Mouse (Mus musculus): Measurements from ENCODE around the gene Lyzl4. TPM values are rescaled to one million over a fixed set of nuclear protein-coding genes. Genes with fewer than 3 reads are reported as not detected.
A peak's percentile ranks its signal among the peaks of the same experiment; 100 is the strongest.
"Not testable (repeated sequence)": the region's sequence is repeated elsewhere in the genome, so short reads cannot be mapped to it uniquely, and the experiment has no call there.

Lyzl4 gene
- polyA plus RNA-seq, 1 experiment = not detected

DNA sequence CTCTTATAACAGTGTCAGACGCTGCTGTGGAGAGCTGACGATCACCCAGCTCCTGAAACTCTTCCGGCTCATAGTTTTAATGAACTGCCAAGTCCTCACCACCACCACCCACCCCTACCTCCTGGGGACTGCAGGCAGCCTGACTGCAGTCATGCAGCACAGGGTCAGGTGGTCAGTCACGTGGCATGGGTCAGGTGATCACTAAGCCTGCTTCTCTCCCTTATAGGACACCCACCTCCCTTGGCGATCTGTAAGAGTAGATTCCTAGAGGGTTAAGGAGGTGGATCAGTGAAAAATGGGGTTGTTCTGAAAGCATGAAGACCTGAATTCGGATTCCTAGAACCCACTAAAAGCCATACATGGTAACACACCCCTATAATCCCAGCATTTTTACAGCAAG is 42.3 kb downstream of the Lyzl4 start:
- no peak for DNase-seq (ENCODE audit: low read depth)
- TF ChIP-seq POLR2A (IDR thresholded peaks at IDR 0.05; ENCODE audit: borderline replicate concordance, extremely low read depth, insufficient read depth, insufficient read length, poor library complexity, severe bottlenecking) (no peak), CTCF (IDR thresholded peaks at IDR 0.05; ENCODE audit: borderline replicate concordance, extremely low read depth, insufficient read depth, insufficient read length) (no peak)

- TF ChIP-seq POLR2A (IDR thresholded peaks at IDR 0.05; ENCODE audit: borderline replicate concordance, extremely low read depth, insufficient read depth, insufficient read length, poor library complexity, severe bottlenecking) (no peak), CTCF (IDR thresholded peaks at IDR 0.05; ENCODE audit: borderline replicate concordance, extremely low read depth, insufficient read depth, insufficient read length) (no peak)
- no peak for DNase-seq (ENCODE audit: low read depth)
These were observed 43.8 kb downstream of the Lyzl4 start for GRCm38 (mm10) chr9:121598106-121598505.

GRCm38 (mm10) chr9:121594771-121595170 is 47.1 kb downstream of the Lyzl4 start:
- DNase-seq (ENCODE audit: low read depth) = peak; percentile 80
- no peak for TF ChIP-seq POLR2A (IDR thresholded peaks at IDR 0.05; ENCODE audit: borderline replicate concordance, extremely low read depth, insufficient read depth, insufficient read length, poor library complexity, severe bottlenecking)
- TF ChIP-seq CTCF (IDR thresholded peaks at IDR 0.05; ENCODE audit: borderline replicate concordance, extremely low read depth, insufficient read depth, insufficient read length) = no peak

DNA sequence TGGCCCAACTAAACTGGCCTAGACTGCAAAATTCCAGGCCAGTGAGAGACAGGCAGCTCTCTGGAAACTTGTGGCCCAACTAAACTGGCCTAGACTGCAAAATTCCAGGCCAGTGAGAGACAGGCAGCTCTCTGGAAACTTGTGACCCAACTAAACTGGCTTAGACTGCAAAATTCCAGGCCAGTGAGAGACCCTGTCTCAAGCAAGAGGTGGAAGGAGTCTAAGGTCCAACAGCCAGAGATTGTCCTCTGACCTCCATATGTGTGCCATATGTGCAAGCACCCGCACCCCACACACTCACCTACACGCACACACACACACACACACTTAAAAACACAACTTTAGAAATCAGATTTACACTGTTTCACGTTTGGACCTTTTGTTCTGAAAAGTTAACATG is 48.1 kb downstream of the Lyzl4 start:
- not testable (repeated sequence) for DNase-seq (ENCODE audit: low read depth)

DNA sequence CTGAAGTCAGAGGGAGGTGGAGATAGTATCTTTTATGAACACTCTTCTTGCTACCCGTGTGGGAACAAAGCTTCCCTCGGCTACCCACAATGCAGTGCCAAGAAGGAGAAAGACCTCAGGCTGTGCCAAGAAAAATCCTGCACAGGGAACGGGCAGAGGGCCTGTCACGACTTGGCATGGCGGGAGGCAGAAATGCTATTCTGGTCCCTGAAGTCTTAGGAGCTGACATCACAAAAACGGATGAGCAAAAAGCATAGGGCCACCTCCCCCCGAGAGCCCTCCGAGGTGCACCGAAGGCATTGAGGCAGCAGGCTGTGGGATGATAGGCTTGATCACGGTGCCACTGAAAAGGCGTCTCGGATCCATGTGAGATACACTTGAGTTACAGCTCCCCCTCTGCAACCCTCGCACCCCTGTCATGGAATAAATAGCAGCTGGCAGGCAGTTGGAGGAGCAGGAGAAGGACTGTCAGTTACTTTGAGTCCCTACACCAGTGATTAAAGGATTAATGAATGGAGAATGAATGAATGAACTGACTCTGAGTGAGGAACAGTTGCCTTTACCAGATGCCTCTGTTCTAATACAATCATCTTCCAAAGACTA is 48.8 kb downstream of the Lyzl4 start:
- peak; percentile 71 for DNase-seq (ENCODE audit: low read depth)
- TF ChIP-seq CTCF (IDR thresholded peaks at IDR 0.05; ENCODE audit: borderline replicate concordance, extremely low read depth, insufficient read depth, insufficient read length) (no peak), POLR2A (IDR thresholded peaks at IDR 0.05; ENCODE audit: borderline replicate concordance, extremely low read depth, insufficient read depth, insufficient read length, poor library complexity, severe bottlenecking) (no peak)

- TF ChIP-seq CTCF (IDR thresholded peaks at IDR 0.05; ENCODE audit: borderline replicate concordance, extremely low read depth, insufficient read depth, insufficient read length) = no peak
- TF ChIP-seq POLR2A (IDR thresholded peaks at IDR 0.05; ENCODE audit: borderline replicate concordance, extremely low read depth, insufficient read depth, insufficient read length, poor library complexity, severe bottlenecking) = no peak
- no peak for DNase-seq (ENCODE audit: low read depth)
These were observed 52.4 kb downstream of the Lyzl4 start for GRCm38 (mm10) chr9:121589533-121589932.

GRCm38 (mm10) chr9:121574380-121574779 is 67.5 kb downstream of the Lyzl4 start:
- TF ChIP-seq POLR2A (IDR thresholded peaks at IDR 0.05; ENCODE audit: borderline replicate concordance, extremely low read depth, insufficient read depth, insufficient read length, poor library complexity, severe bottlenecking) (no peak), CTCF (IDR thresholded peaks at IDR 0.05; ENCODE audit: borderline replicate concordance, extremely low read depth, insufficient read depth, insufficient read length) (no peak)
- no peak for DNase-seq (ENCODE audit: low read depth)

GRCm38 (mm10) chr9:121568451-121568850 is 73.4 kb downstream of the Lyzl4 start:
- DNase-seq (ENCODE audit: low read depth) = no peak
- no peak for TF ChIP-seq CTCF (IDR thresholded peaks at IDR 0.05; ENCODE audit: borderline replicate concordance, extremely low read depth, insufficient read depth, insufficient read length)
- TF ChIP-seq POLR2A (IDR thresholded peaks at IDR 0.05; ENCODE audit: borderline replicate concordance, extremely low read depth, insufficient read depth, insufficient read length, poor library complexity, severe bottlenecking) = no peak

DNA sequence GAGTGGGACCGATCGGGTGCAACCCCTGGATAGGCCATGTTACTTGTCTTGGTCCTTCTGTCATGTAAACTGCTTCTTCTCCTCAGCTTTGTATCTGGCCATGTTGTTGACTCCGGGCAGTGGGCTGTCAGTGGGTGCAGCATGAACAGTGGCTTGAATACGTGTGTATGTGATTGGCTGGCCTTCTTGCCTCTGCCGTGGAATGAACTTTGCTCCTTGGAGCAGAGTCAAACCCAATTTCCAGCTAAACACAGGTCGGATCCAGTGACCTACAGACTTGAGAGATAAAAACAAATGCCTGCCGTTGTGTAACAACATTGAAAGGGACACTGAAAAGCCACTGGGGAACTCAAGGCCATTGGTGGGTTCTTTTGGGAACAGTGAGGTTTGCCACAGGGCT is 75.5 kb downstream of the Lyzl4 start:
- TF ChIP-seq POLR2A (IDR thresholded peaks at IDR 0.05; ENCODE audit: borderline replicate concordance, extremely low read depth, insufficient read depth, insufficient read length, poor library complexity, severe bottlenecking) = no peak
- TF ChIP-seq CTCF (IDR thresholded peaks at IDR 0.05; ENCODE audit: borderline replicate concordance, extremely low read depth, insufficient read depth, insufficient read length) = no peak
- no peak for DNase-seq (ENCODE audit: low read depth)

DNA sequence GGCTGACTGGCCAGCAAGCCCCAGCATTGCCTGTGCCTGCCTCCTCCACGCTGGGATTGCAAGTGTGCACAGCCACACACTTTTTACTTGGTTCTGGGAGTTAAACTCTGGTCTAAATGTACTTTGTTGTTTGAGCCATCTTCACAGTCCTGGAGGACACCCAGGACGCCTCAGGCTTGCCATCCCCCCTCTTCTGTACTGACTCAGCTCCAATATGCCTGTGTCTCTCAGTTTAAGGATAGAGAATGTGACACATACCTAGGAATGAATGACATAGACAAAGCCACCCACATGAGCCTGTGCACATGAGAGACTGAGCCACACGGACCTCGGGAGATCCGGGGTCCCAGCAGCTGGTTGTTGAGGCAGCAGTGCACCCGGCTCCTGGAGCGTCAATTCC is 78.6 kb downstream of the Lyzl4 start:
- no peak for DNase-seq (ENCODE audit: low read depth)
- no peak for TF ChIP-seq CTCF (IDR thresholded peaks at IDR 0.05; ENCODE audit: borderline replicate concordance, extremely low read depth, insufficient read depth, insufficient read length)
- TF ChIP-seq POLR2A (IDR thresholded peaks at IDR 0.05; ENCODE audit: borderline replicate concordance, extremely low read depth, insufficient read depth, insufficient read length, poor library complexity, severe bottlenecking) = no peak

DNA sequence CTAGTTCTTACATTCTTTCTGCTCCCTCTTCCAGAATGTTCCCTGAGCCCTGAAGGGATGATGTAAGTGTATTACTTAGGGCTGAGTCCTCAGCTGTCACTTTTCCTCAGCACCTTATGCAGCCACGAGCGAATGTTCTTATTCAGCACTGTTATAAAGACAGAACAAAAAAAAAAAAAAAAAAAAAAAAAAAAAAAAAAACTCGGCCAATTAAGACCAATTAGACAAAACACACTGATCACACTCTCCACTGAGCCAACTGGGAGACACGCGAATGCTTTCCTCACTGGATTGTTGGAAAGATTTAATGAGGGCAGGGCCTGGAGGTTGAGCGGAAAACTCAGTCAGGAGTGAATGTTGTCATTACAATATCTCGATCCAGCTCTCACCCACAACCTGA is 81.4 kb downstream of the Lyzl4 start:
- DNase-seq (ENCODE audit: low read depth) = peak; percentile 85
- TF ChIP-seq CTCF (IDR thresholded peaks at IDR 0.05; ENCODE audit: borderline replicate concordance, extremely low read depth, insufficient read depth, insufficient read length) (no peak), POLR2A (IDR thresholded peaks at IDR 0.05; ENCODE audit: borderline replicate concordance, extremely low read depth, insufficient read depth, insufficient read length, poor library complexity, severe bottlenecking) (no peak)

GRCm38 (mm10) chr9:121558167-121558566 is 83.7 kb downstream of the Lyzl4 start:
- no peak for DNase-seq (ENCODE audit: low read depth)
- no peak for TF ChIP-seq POLR2A (IDR thresholded peaks at IDR 0.05; ENCODE audit: borderline replicate concordance, extremely low read depth, insufficient read depth, insufficient read length, poor library complexity, severe bottlenecking)
- TF ChIP-seq CTCF (IDR thresholded peaks at IDR 0.05; ENCODE audit: borderline replicate concordance, extremely low read depth, insufficient read depth, insufficient read length) = no peak

DNA sequence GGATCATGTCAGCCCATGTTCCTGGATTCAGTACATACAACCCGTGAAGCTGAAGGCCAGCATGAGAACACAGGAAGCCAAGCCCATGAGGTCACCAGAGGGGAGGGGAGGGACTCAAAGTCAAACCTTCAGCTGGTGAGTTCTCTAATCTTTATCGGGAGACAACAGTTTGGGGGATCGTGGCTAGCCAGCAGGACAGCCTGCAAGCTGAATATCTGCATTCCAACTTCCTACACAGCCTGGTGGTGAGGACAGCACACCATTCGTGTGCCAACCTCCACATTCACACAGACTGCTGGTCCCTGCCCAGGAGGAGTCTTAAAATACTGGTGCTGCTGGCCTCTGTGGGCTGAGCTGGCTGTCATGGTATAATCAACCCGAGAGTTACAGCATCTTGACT is 85.0 kb downstream of the Lyzl4 start:
- TF ChIP-seq CTCF (IDR thresholded peaks at IDR 0.05; ENCODE audit: borderline replicate concordance, extremely low read depth, insufficient read depth, insufficient read length) = no peak
- DNase-seq (ENCODE audit: low read depth) = no peak

Data from brain, embryonic 14.5 days (tissue).